Mouse (Mus musculus) embryonic fibroblast, embryonic 13.5 days (primary cell): ENCODE measurements around the gene Lipn.

ENCODE experiments used
- CTCF ChIP-seq: IDR thresholded peaks from 2 replicates; pipeline ENCODE4 v1.5.1; 2011; ENCODE audit warnings: mild to moderate bottlenecking, control low read depth, low read length, moderate library complexity, borderline replicate concordance; ENCODE audit not compliant: insufficient read depth
- POLR2A ChIP-seq: IDR thresholded peaks from 2 replicates; pipeline ENCODE4 v1.6.1; 2011; ENCODE audit warnings: low read depth, mild to moderate bottlenecking, control low read depth, low read length, moderate library complexity

- TF ChIP-seq CTCF: no peak
- TF ChIP-seq POLR2A: no peak
Measured at GRCm38 (mm10) chr19:34043008-34043407, 24.1 kb upstream of the Lipn start.
